Mouse (Mus musculus) limb, embryonic 15.5 days (tissue): ENCODE measurements around the gene Gm11172. TPM values are rescaled to one million over a fixed set of nuclear protein-coding genes. Genes with fewer than 3 reads are reported as not detected.
"Not testable (repeated sequence)": the region's sequence is repeated elsewhere in the genome, so short reads cannot be mapped to it uniquely, and the experiment has no call there.

Experiments
- ATAC-seq: fragments of 200-750 bp; cut with Nextera tagmentation; 2 replicates; pipeline ENCODE4 v1.8.0; 2017; ENCODE audit warnings: low read depth, moderate TSS enrichment; ENCODE audit not compliant: insufficient number of reproducible peaks, low FRiP score, low TSS enrichment
- H3K27ac ChIP-seq: fragments of 300-500 bp; sonication (generic); 2 replicates; pipeline ENCODE4 v1.5.1; 2015; ENCODE audit warnings: moderate library complexity, mild to moderate bottlenecking, inconsistent platforms
- H3K27me3 ChIP-seq: fragments of 300-500 bp; sonication (generic); 2 replicates; pipeline ENCODE4 v1.6.1; 2015; ENCODE audit warnings: inconsistent platforms
- H3K36me3 ChIP-seq: fragments of 300-500 bp; sonication (generic); 2 replicates; pipeline ENCODE4 v1.6.1; 2015; ENCODE audit warnings: inconsistent platforms
- H3K4me1 ChIP-seq: fragments of 300-500 bp; sonication (generic); 2 replicates; pipeline ENCODE4 v1.6.1; 2015; ENCODE audit warnings: inconsistent platforms
- H3K4me2 ChIP-seq: fragments of 300-500 bp; sonication (generic); 2 replicates; pipeline ENCODE4 v1.6.1; 2015; ENCODE audit warnings: mild to moderate bottlenecking, inconsistent platforms
- H3K4me3 ChIP-seq: fragments of 300-500 bp; sonication (generic); 2 replicates; pipeline ENCODE4 v1.5.1; 2015; ENCODE audit warnings: mild to moderate bottlenecking, inconsistent platforms
- H3K9ac ChIP-seq: fragments of 300-500 bp; sonication (generic); 2 replicates; pipeline ENCODE4 v1.6.1; 2015; ENCODE audit warnings: inconsistent platforms
- H3K9me3 ChIP-seq: fragments of 300-500 bp; sonication (generic); 2 replicates; pipeline ENCODE4 v1.6.1; 2016; ENCODE audit warnings: inconsistent platforms
- WGBS: fragments of 180-500 bp; shearing (Covaris S2); methylation state at CpG from one replicate; pipeline ENCODE4 v1.1.7; 2015; 5-methylcytosine and 5-hydroxymethylcytosine counted together
- polyA plus RNA-seq: library from polyadenylated mRNA; unstranded; fragments of >200 nt; fragmentation: Nextera tagmentation; extraction: Ambion mirVana; gene quantifications from 2 replicates; pipeline ENCODE4 v1.2.1, GENCODE M21; 2015

Gm11172 gene
- polyA plus RNA-seq, 1 experiment from 2014 or later: not detected

DNA sequence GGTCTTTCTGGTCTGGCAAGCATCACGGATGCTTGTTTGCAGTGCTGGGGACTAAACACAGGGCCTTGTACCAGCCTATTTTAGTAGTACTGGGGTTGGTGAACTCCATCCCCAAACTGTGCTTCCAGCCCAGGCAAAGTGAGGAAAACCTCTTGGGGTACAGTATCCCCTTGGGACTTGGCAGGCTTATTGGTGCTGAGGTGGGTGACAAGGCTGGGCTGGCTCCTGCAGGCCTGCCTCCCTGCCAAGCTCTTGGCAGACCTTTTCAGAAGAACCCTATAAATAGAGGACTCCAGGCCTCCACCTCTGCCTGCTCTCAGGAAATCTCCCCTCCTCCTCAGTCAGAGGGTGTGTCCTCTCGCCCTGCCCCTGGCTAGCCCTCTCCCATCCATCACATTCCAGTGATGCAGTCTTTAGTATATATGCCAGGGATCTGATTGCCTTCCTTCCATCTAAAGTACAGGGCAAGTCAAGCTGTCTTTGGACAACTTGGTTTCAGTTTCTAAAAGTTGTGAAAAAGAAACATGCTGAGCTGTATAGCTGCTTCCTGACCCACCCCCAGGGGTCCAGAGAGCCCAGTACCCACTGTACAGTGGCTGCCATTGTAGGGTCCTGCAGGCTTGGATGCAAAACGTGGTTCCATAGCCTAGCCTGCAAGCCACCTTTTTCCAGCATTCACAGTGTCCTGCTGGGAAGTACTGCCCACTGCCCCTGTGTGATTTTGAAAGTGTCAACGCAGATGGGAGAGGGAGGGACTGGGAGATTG lies 25.8 kb upstream of the Gm11172 start:
- H3K27ac ChIP-seq: peak overlapping the region; percentile 100
- peak overlapping the region; percentile 80 for H3K4me2 ChIP-seq
- peaks cover 47% of the 10 kb centered on the region for H3K4me1 ChIP-seq
- H3K36me3 ChIP-seq: no peaks in the 10 kb centered on the region
- WGBS: 54% methylated on average over 4 of the region's 4 CpGs
- no peak overlapping the region for H3K9ac ChIP-seq
- no peaks in the 10 kb centered on the region for H3K27me3 ChIP-seq
- no peak for ATAC-seq
- H3K9me3 ChIP-seq: no peaks in the 10 kb centered on the region
- no peak overlapping the region for H3K4me3 ChIP-seq

DNA sequence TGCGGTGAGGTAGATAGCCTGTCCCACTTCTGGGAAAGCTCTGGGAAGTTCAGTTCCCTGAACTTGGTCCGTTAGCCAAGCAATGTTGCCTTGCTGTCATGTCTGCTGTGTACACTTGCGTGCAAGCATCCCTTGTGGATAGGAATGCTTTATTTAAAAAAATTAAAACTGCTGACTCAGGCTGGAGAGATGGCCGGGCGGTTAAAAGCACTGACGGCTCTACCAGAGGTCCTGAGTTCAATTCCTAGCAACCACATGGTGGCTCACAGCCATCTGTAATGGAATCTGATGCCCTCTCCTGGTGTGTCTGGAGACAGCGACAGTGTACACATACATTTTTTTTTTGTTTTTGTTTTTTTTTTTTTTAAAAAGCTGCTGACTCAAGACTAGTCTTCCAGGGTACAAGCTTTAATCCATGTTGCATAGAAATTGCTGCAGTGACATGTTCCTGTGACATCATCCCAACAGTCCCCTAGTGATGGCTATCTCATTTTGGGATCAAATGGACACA lies 25.1 kb upstream of the Gm11172 start:
- Histone ChIP-seq H3K9me3 (no peaks in the 10 kb centered on the region), H3K27me3 (no peaks in the 10 kb centered on the region), H3K9ac (no peak overlapping the region), H3K36me3 (no peaks in the 10 kb centered on the region), H3K27ac (peak overlapping the region; percentile 100), H3K4me3 (no peak overlapping the region), H3K4me1 (peaks cover 41% of the 10 kb centered on the region), H3K4me2 (no peak overlapping the region)
- ATAC-seq: no peak
- WGBS: 82% methylated on average over 7 of the region's 7 CpGs

GRCm38 (mm10) chr16:10788271-10788670 lies 24.4 kb upstream of the Gm11172 start, which contains the start of gene Tnp2:
Gene Tnp2, minus strand, starts transcription at chr16:10788660.
- H3K4me1 ChIP-seq: peaks cover 34% of the 10 kb centered on the region
- H3K9ac ChIP-seq: no peak within 1 kb of the TSS
- no peaks in the 10 kb centered on the region for H3K27me3 ChIP-seq
- 49% methylated on average over 16 of the region's 16 CpGs for WGBS
- no peak for ATAC-seq
- no peak within 1 kb of the TSS for H3K4me2 ChIP-seq
- H3K4me3 ChIP-seq: no peak within 1 kb of the TSS
- H3K36me3 ChIP-seq: no peaks in the 10 kb centered on the region
- H3K9me3 ChIP-seq: no peaks in the 10 kb centered on the region
- H3K27ac ChIP-seq: peak within 1 kb of the TSS; percentile 100

GRCm38 (mm10) chr16:10788866-10789265 lies 23.8 kb upstream of the Gm11172 start:
- no peak for ATAC-seq

DNA sequence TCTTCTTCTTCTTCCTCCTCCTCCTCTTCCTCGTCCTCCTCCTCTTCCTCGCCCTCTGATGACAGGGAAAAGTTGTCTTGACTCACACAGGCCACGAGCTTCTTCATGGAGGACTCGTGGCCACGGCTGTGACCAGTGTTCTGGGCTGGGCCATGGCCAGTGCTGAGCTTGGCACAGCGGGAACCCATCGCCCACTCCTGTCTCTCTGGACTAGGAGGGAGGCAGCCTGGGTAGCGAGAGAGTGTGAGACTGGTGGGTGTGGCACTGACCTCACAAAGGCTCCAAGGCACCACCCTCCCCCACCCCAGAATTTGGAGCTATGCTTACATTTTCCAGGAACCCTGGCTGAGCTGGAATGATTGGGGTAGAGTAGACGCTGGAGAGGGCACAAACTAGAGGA lies 22.0 kb upstream of the Gm11172 start, which contains the start of gene Prm3:
Prm3 (minus strand) TSS at position 213 of the 400 bp plus-strand sequence.
- Histone ChIP-seq H3K4me3 (no peak within 1 kb of the TSS), H3K27me3 (peaks cover 4% of the 10 kb centered on the region; the same call in 1 of the 2 replicates), H3K4me1 (peaks cover 18% of the 10 kb centered on the region), H3K36me3 (no peaks in the 10 kb centered on the region), H3K4me2 (no peak within 1 kb of the TSS), H3K27ac (no peak within 1 kb of the TSS), H3K9me3 (no peaks in the 10 kb centered on the region), H3K9ac (no peak within 1 kb of the TSS)
- 73% methylated on average over 9 of the region's 9 CpGs for WGBS
- no peak for ATAC-seq

More at GRCm38 (mm10) chr16:10788866-10789265, 23.8 kb upstream of the Gm11172 start:
- Histone ChIP-seq H3K9me3 (no peaks in the 10 kb centered on the region), H3K4me3 (no peak overlapping the region), H3K4me1 (peaks cover 28% of the 10 kb centered on the region), H3K4me2 (no peak overlapping the region), H3K36me3 (no peaks in the 10 kb centered on the region), H3K9ac (no peak overlapping the region), H3K27me3 (no peaks in the 10 kb centered on the region), H3K27ac (no peak overlapping the region)
- WGBS: 60% methylated on average over 4 of the region's 4 CpGs

DNA sequence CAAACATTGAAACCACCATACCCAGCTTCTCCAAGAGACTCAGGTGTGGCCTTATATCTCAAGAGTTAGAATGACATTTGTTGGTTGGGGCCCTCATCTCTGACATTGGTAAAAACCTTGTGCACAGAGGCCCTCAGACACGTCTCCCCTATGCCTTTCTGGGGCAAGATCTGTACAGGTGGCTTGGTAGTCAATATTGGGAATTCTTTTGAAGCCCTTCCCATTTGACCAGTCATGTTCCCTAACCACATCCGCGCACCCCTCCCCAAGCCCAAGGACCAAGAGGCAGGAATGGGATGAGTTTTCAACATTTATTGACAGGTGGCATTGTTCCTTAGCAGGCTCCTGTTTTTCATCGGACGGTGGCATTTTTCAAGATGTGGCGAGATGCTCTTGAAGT lies 16.7 kb upstream of the Gm11172 start, which contains the start of gene Prm2:
Prm2 (minus strand) TSS at position 101 of the 400 bp plus-strand sequence.
- H3K36me3 ChIP-seq: no peaks in the 10 kb centered on the region
- 80% methylated on average over 6 of the region's 6 CpGs for WGBS
- H3K4me2 ChIP-seq: no peak within 1 kb of the TSS
- no peak for ATAC-seq
- peaks cover 21% of the 10 kb centered on the region for H3K27me3 ChIP-seq
- H3K27ac ChIP-seq: no peak within 1 kb of the TSS
- H3K4me3 ChIP-seq: no peak within 1 kb of the TSS
- 0 out of 2 replicates have a peak, but pooled peaks cover 2% of the 10 kb centered on the region for H3K4me1 ChIP-seq
- H3K9me3 ChIP-seq: no peaks in the 10 kb centered on the region
- no peak within 1 kb of the TSS for H3K9ac ChIP-seq

- not testable (repeated sequence) for H3K9me3 ChIP-seq, ATAC-seq
- 77% methylated on average over 3 of the region's 3 CpGs for WGBS
Measured at GRCm38 (mm10) chr16:10802420-10802819, 10.3 kb upstream of the Gm11172 start.

GRCm38 (mm10) chr16:10805789-10806527 lies 6.8 kb upstream of the Gm11172 start, which contains the start of gene Prm1:
Gene Prm1, minus strand, starts transcription at chr16:10805839.
- no peak within 1 kb of the TSS for H3K9ac ChIP-seq
- no peak within 1 kb of the TSS for H3K4me3 ChIP-seq
- H3K27me3 ChIP-seq: no peaks in the 10 kb centered on the region
- no peak within 1 kb of the TSS for H3K4me2 ChIP-seq
- ATAC-seq: no peak
- H3K27ac ChIP-seq: no peak within 1 kb of the TSS
- H3K36me3 ChIP-seq: no peaks in the 10 kb centered on the region
- peaks cover 3% of the 10 kb centered on the region; the same call in 1 of the 2 replicates for H3K4me1 ChIP-seq
- 69% methylated on average over 10 of the region's 10 CpGs for WGBS
- no peaks in the 10 kb centered on the region for H3K9me3 ChIP-seq

More at GRCm38 (mm10) chr16:10802420-10802819, 10.3 kb upstream of the Gm11172 start:
- not testable (repeated sequence) for H3K4me1 ChIP-seq, H3K9ac ChIP-seq, H3K36me3 ChIP-seq, H3K27me3 ChIP-seq, H3K27ac ChIP-seq, H3K4me3 ChIP-seq, H3K4me2 ChIP-seq

GRCm38 (mm10) chr16:10810376-10810775 lies 2.3 kb upstream of the Gm11172 start:
- Histone ChIP-seq H3K9ac (no peak overlapping the region), H3K27me3 (no peaks in the 10 kb centered on the region), H3K4me3 (no peak overlapping the region), H3K36me3 (no peaks in the 10 kb centered on the region), H3K27ac (no peak overlapping the region), H3K4me2 (no peak overlapping the region), H3K9me3 (no peaks in the 10 kb centered on the region), H3K4me1 (peaks cover 3% of the 10 kb centered on the region; the same call in 1 of the 2 replicates)
- ATAC-seq: no peak
- WGBS: 94% methylated on average over 1 of the region's 1 CpGs

DNA sequence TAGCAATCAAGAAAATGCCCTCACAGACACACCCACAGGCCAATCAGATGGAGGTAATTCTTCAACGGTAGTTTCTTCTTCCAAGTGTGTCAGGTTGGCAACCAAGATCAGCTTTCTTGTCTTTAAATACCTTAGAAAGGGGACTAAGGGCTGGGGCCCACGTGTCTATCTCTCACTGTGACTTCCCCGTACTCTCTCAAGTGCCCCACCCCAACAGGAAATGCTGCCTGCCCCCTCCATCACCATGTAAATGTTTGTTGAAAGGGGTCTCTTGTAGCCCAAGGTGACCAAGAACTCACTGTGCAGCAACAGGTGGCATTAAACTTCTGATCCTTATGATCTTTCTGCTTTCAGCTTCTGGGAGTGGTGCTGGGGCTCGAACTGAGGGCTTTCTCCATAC lies 1.0 kb downstream of the Gm11172 start:
- WGBS: 79% methylated on average over 4 of the region's 4 CpGs
- Histone ChIP-seq H3K36me3 (no peaks in the 10 kb centered on the region), H3K4me1 (no peaks in the 10 kb centered on the region), H3K4me2 (no peak overlapping the region), H3K9ac (no peak overlapping the region), H3K27ac (no peak overlapping the region), H3K27me3 (no peaks in the 10 kb centered on the region), H3K4me3 (no peak overlapping the region), H3K9me3 (no peaks in the 10 kb centered on the region)
- ATAC-seq: no peak

DNA sequence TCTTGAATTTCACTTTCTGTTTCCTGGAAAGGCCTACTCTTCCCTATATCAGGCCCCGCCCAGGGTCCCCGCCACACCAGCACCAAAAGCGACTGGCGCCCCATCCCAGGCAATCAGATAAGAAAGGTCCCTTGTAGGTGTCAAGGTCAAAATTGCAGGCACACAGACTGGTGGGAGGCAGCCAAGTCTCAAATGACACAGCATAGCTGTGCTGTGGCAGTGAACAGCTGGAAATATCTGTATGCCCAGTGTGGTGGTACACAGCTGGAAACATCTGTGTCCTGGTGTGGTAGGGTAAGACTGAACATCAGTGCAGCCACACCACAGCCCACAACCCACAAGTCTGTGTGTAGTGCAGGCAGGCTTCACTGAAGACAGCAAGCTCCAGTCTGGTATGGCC lies 2.1 kb downstream of the Gm11172 start:
- ATAC-seq: no peak
- WGBS: 74% methylated on average over 4 of the region's 4 CpGs
- Histone ChIP-seq H3K4me3 (no peak overlapping the region), H3K4me1 (no peaks in the 10 kb centered on the region), H3K9ac (no peak overlapping the region), H3K36me3 (no peaks in the 10 kb centered on the region), H3K4me2 (no peak overlapping the region), H3K9me3 (no peaks in the 10 kb centered on the region), H3K27me3 (no peaks in the 10 kb centered on the region), H3K27ac (no peak overlapping the region)
